Mouse (Mus musculus) hematopoietic stem cell, adult 5-6 weeks (primary cell): ENCODE measurements around the gene Gramd4. TPM values are rescaled to one million over a fixed set of nuclear protein-coding genes. Genes with fewer than 3 reads are reported as not detected.
"Not testable (repeated sequence)": the region's sequence is repeated elsewhere in the genome, so short reads cannot be mapped to it uniquely, and the experiment has no call there.

ENCODE experiments used
- ATAC-seq, 2 experiments: fragments of 125-278 bp in 1 of 2; replicated peaks in 1 of 2; 2 replicates each; pipeline ENCODE4 v1.8.0; 2016 to 2017; ENCODE audit warnings: inconsistent platforms in 2 of 2, mild to moderate bottlenecking in 2 of 2, moderate number of reproducible peaks in 2 of 2, low read depth in 1 of 2, moderate TSS enrichment in 1 of 2; ENCODE audit not compliant: low FRiP score in 2 of 2, poor library complexity in 2 of 2, severe bottlenecking in 2 of 2, insufficient read depth in 1 of 2, low TSS enrichment in 1 of 2
- total RNA-seq: library from RNA; stranded (forward); fragments of 172-1452, 232-1000 nt; gene quantifications from 2 replicates; pipeline ENCODE4 v1.2.3, GENCODE M21; 2017

The Gramd4 gene
- total RNA-seq, 1 experiment from 2014 or later: 66.4 TPM

DNA sequence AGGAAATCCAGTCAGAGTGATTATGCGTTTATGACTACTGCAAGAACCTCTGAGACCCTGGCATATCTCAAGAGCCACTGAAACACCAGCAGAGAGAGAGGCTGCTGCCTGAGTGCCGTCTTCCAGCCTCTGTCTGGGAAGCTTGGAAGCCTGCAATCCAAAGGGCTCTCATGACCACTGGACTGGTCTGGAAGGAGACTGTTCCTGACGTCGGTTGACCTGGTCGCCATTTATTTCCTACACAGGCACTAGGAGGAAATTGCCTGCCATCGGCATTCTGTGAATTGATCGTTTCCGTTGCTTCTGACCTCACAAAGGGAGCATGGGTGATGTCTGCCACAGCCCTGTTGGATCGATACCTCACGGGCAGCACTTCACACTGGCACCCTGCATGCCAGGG, 118.7 kb downstream of the Gramd4 start:
- no peak for ATAC-seq

DNA sequence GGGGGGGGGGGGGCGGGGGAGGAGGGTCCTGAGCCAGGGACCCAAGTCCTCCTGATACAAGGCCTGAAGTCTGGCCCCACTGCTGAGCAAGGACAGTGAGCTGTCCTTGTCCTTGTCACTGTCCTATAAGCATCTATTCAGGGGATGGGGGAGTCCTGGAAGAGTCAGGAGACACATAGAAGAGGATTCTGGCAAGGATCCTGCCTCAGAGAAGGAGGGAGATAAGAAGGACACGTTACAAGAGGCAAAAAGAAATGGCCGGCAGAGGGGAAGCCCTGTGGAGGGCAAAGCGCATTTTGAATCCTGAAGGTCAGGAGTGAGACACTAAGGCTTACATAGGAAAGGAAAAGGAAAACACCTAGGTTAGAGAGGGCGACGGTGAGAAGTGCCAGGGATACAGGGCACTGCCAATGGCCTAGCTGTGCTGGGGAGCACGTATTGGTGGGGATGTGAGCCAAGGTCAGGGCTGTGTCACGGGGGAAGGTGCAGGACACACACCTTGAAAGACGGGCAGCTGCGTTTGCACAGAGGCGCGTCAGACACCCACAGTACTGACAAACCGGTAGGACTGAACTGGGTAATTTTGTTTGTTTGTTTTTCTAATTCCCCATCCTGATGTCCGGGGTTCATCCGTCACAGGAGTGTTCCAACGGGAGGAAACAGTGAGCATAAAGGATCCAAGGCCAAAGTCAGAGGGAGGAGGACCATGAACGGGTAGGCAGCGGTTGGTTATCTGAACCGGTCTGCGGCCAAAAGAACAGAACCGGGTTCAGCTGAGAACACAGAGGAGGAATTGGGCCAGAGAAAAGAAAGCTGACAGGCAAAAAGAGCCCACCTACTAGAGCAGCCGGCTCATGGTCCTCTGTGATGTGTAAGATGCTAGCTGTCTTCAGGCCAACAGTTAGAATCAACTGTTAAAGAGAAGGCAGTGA, 119.5 kb downstream of the Gramd4 start:
- no peak for ATAC-seq

DNA sequence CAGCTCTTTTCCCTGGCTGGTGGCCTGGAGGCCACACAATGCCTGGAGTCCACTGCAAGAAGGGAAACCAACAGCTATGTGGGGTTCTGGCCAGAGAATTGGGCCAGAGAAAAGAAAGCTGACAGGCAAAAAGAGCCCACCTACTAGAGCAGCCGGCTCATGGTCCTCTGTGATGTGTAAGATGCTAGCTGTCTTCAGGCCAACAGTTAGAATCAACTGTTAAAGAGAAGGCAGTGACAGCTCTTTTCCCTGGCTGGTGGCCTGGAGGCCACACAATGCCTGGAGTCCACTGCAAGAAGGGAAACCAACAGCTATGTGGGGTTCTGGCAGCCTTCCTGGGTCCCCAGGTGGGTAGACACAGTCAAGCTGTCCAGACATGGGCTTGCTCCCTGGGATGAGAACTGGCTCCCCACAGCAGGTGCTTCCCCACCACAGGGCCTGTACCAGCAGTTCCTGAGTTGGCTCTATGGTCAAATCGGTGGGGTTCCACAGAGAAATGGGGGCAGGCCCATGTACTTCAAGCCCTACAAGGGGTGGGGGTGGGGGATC, 120.3 kb downstream of the Gramd4 start:
- not testable (repeated sequence) for ATAC-seq

DNA sequence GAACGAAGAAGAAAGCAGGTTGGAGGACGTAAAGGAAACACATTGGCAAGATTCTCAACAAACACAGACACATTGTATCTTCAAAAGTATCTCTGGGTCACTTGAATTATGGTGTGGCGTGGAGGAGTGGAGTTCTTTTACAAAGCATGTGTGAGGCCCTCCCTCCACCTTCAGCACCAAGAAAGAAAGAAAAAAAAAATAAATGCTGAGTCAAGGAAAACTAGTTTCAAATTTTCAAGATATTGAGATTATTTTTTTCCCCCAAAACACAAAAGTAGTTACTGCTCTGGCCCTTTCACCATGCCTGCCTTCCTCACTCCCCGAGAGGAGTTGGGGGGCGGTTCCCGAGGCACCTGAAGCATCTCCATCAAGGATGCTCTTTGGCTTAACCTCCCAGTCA, 121.1 kb downstream of the Gramd4 start:
- ATAC-seq: no peak

DNA sequence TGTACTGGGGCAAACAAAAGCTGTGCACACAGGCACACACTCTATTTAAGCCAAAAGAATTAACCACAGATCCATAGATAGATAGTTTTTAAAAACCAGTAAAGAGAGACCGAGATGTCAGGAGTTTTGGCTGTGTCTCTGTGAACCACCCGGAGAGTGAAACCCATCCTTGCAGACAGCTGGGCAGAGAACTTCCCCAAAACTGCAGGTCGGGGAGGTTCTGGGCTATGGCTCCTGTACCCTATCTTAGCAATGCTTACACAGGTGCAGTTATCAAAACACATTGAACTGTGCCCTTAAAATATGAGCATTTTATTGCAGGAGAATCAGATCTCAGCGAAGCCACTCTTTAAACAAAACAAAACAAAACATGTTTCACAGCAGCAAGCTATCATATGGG, 122.9 kb downstream of the Gramd4 start:
- ATAC-seq: 0 out of 4 replicates have a peak, but pooled peaks of 1 of the 2 experiments have one; percentile 17

DNA sequence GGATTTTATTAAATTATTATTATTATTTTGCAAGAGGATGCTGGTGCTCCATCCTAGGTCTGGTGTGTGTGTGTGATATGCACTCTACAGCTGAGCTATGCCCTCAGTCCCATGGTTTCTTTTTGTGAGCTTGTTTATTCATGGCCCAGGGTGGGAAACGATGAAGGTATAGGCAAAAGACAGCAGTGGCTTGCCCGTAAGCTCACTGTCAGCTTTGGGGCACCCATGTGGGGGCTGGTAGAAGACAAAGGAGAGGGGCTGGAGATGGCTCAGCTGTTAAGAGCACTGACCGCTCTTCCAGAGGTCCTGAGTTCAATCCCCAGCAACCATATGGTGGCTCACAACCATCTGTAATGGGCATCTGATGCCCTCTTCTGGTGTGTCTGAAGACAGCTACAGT, 123.8 kb downstream of the Gramd4 start:
- ATAC-seq: not testable (repeated sequence)

DNA sequence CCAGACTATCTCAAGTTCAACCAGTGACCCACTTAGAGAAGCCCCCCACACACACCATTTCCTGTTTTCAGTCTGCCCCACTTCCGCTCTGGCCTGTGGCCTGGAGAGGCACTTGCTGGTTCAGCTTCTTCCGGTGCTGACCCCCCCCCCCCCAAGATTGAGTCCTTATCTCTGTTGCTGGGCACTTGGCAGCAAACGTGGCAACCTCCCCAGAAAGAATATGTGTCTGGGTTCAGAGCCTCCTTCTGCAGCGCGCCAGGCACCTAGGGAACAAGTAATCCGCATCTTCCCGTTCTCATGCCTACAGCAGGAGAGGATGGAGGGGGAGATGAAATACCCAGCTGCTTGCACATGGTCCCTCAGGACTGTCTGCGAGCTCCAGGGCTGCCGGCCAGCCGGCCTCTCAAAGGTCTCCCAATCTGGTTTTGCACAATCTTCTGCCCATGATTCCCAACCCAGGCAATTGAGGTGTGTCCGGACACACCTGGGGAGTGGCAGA, 124.5 kb downstream of the Gramd4 start:
- ATAC-seq: peak; percentile 19 to 27; a peak in 3 of 4 replicates

DNA sequence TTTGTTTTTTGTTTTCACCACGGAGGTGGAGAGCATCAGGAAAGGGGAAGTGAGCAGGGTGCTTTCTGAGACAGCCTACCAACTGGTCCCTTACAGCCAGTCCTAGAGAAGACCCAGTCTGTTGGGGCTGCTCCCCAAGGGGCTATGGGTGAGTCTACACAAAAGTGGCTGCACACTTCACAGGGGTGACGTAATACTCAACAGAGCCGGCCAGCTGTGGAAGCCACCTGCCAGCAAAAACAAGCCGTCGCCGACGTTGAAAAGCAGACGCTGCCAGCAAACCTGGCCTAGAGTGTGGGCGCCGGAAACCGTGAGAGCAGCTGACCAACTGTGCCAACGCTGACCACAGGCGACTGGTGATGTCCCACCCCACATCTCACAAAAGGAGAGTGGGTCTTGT, 125.2 kb downstream of the Gramd4 start:
- ATAC-seq: peak; percentile 65 to 75

DNA sequence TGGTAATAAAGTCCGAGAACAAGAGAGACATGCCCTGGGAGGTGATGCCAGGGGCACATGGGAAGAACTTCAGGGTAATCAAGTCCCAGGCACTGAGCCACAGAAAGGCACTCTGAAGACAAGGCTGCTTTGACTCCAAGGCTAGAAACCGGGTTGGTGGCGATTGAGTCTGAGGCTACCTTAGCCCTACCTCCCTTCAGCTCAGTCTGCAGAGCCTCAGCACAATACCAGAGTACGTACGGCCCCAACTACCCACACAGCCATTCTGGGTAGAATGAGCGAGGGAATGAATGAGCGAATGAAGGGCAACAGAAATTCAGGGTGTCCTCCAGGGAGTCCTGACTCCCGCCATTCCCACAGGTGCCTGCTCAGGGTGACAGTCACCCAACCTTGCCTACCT, 126.0 kb downstream of the Gramd4 start:
- ATAC-seq: no peak

DNA sequence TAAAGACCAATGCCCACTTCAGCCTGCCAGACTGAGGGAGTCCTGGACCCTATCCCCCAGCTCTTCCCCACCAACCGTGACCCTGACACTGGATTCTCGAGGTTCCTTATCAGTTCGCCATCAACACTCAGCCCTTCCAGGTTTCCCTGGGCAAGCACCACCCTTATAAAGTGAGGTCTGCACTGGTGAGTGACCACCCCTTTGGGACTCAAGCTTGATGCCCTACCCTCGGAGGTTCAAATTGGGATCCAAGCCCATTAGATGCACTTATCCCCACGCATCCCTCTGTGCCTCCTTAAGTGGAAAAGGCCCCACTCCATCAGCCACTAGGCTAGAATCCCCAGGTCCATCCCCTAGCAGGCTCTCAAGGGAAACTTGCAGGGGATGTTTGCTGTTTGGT, 126.6 kb downstream of the Gramd4 start:
- ATAC-seq: no peak

DNA sequence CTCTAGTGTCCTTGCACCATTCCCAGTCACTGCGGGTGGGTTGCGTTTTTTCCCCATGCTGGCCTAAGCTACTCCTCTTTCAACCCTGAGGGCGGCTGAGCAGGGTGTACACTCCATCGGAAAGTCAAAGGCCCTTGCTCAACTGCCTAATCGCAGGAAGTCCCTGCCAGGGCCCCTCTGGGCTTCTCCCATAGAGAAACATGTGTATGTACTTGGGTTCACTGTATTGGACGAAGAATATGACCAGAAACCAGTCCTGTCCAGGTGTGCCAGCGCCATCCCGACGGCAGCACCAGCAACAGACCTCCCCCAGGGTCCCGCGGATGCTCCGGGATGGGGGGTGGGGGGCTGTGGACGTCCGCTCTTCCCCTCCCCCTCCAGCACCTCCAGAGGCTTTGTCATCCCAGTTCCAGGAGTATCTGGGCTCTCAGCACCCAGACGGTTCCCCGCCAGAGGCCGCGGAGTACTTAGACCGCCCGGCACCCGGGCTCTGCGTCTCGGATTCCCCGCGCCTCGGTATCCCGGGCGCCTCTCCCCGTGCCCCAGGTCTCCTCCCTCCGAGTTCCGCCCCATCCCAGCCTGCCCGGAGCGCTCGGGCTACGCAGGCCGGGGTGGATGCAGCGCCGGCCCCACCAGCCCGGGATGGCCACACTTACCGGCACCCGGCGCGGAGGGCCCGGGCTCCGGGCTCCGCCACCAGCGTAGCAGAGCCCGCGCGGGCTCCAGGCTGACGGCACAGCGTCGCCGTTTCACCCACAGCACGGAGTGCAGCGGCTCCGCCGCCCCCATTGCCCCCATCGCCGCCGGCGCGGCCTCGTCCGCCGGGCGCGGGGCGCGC, 127.6 kb downstream of the Gramd4 start:
- no peak for ATAC-seq

DNA sequence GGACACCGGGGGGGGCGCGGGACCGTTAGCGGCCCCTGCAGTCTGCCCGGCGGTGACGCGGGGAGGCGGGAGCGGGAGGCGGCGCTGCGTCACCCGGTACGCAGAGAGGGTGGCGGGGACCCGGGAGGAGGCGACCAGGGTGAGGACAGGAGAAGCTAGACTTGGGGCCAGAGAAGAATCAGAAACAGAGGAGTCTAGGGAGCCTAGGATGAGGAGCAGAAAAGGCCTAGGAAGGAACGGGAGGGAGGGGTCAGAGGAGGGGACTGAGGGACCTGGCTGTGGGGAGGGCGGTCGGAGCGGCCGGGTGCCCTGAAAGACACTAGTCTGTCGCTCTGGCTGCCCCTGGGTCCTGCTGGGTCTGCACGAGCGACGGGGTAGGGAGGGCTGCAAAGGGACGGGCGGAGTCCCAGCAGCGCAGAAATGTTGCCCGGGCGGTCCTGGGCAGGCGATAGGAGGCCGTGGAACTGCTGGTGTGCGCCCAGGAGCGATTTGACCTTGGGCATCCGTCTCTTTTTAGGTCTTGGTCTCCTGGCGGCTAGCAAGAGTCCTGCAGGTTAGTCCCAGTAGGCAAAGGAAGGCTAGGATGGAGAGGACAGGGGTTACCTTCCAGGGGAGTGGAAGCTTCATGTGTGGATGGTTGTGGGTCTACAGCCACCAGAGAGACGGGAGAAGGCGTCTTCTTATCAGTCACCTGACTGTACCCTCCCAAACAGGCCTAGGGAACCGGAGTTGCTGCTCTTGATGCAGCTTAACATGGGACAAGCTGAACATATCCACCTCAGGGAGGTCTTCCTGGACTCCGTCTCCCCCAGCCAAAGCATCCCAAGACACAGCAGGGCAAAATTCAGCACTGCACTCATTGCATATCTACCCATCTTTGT, 128.4 kb downstream of the Gramd4 start, which contains the start of gene Cerk:
Cerk (minus strand) TSS at position 453 of the 881 bp plus-strand sequence.
- ATAC-seq: peak; percentile 46 to 57

DNA sequence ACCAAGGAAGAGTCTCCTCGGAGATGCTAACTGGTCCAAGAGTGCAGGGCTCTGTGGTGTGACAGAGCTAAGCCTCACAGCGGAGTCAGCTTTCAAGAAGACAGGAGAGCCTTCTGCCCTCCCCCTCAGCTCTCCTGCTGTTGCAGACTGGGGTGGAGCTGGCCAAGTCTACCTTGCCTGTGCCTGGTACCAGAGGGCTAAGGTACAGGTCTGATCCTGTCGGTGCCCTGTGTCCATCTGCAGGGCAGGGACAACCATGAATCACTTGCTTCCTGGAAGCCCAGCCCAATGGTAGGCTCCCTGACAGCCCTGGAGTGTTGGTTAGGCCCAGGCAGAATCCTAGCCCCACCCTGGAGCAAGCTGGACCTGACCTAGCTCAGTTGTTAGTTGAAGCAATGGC, 129.2 kb downstream of the Gramd4 start:
- no peak for ATAC-seq
